Mouse (Mus musculus) adrenal gland (tissue): ENCODE measurements around the gene Vmn1r95.
"Not testable (repeated sequence)": the region's sequence is repeated elsewhere in the genome, so short reads cannot be mapped to it uniquely, and the experiment has no call there.

Experiments
- intact Hi-C: fragments of 180-260 bp; cut with DNase I; formaldehyde crosslinking; loops from one replicate; pipeline ENCODE4 v1.15.1; 2025
- long read RNA-seq, 2 experiments: library from polyadenylated mRNA; unstranded; transcript quantifications; one replicate each; pipeline ENCODE4 v2.0.0; 2020; ENCODE audit warnings: borderline replicate concordance in 1 of 2; ENCODE audit not compliant: insufficient replicate concordance in 1 of 2

Vmn1r95 gene
- long read RNA-seq, experiment 1: 0 reads
- long read RNA-seq, experiment 2: 0 reads

- intact Hi-C loops: not testable (repeated sequence)
Measured at GRCm38 (mm10) chr7:20193410-20193809, at the start of gene Vmn1r95. Gene Vmn1r95 (plus strand): TSS chr7:20193710.

- intact Hi-C loops: not testable (repeated sequence)
Measured at GRCm38 (mm10) chr7:20168277-20168676, 25.2 kb upstream of the Vmn1r95 start, which contains the start of gene Vmn1r94. Gene Vmn1r94 (minus strand): TSS chr7:20168377.

GRCm38 (mm10) chr7:20205507-20205906 lies 12.0 kb downstream of the Vmn1r95 start, which contains the start of gene Gm6164:
Gene Gm6164 (minus strand): TSS chr7:20205607.
- intact Hi-C loops: not testable (repeated sequence)

- intact Hi-C loops: not testable (repeated sequence)
Measured at GRCm38 (mm10) chr7:20233728-20234127, 40.2 kb downstream of the Vmn1r95 start, which contains the start of gene Gm4498. Gene Gm4498 (minus strand): TSS chr7:20233828.
